Mouse (Mus musculus): ENCODE data around the gene Dph6.

The Dph6 gene

GRCm38 (mm10) chr2:114536032-114536431 is 118.7 kb downstream of the Dph6 start:
- no peak for DNase-seq

GRCm38 (mm10) chr2:114531010-114531756 is 123.6 kb downstream of the Dph6 start:
- DNase-seq = no peak

GRCm38 (mm10) chr2:114520414-114520813 is 134.3 kb downstream of the Dph6 start:
- no peak for DNase-seq

GRCm38 (mm10) chr2:114519907-114520306 is 134.9 kb downstream of the Dph6 start:
- DNase-seq = no peak

GRCm38 (mm10) chr2:114492398-114492797 is 162.4 kb downstream of the Dph6 start:
- DNase-seq = no peak

- no peak for DNase-seq
Measured at GRCm38 (mm10) chr2:114491907-114492306, 162.9 kb downstream of the Dph6 start.

- no peak for DNase-seq
Measured at GRCm38 (mm10) chr2:114486980-114487379, 167.8 kb downstream of the Dph6 start.

All from B cell, adult 2 months (primary cell).